Mouse (Mus musculus): ENCODE data around the gene 4933427D14Rik. TPM values are rescaled to one million over a fixed set of nuclear protein-coding genes. Genes with fewer than 3 reads are reported as not detected.

The 4933427D14Rik gene
- polyA plus RNA-seq, 1 experiment from 2014 or later = 20.6 TPM

DNA sequence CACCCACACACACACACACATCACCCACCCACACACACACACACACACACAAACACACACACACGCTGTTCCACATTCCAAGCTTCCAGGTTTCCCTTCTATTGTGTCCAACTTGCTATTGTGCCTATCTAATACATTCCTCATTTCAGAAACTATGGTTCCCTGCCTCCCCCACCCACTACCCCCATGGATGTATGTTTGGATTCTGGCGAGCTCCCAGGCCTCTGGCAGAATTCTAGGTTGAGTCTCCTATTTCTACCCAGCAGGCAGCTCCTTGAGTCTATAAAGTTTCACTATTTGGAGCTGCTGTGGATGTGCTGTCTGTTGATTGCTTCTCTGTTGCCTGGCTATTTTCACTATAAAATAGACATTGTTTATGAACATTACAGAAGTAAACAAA lies 50.6 kb downstream of the 4933427D14Rik start:
- no peak overlapping the region for H3K4me3 ChIP-seq
- no peak overlapping the region for H3K4me2 ChIP-seq
- no peaks in the 10 kb centered on the region for H3K27me3 ChIP-seq
- H3K4me1 ChIP-seq = peaks cover 17% of the 10 kb centered on the region
- peaks cover 60% of the 10 kb centered on the region for H3K36me3 ChIP-seq
- H3K9ac ChIP-seq = no peak overlapping the region
- peak overlapping the region; percentile 48; the same call in 1 of the 2 replicates for H3K27ac ChIP-seq
- ATAC-seq (ENCODE audit: insufficient number of reproducible peaks, insufficient read depth, low FRiP score, low TSS enrichment, low read depth) = no peak
- 62% methylated on average over 2 of the region's 2 CpGs for WGBS
- no peaks in the 10 kb centered on the region for H3K9me3 ChIP-seq

DNA sequence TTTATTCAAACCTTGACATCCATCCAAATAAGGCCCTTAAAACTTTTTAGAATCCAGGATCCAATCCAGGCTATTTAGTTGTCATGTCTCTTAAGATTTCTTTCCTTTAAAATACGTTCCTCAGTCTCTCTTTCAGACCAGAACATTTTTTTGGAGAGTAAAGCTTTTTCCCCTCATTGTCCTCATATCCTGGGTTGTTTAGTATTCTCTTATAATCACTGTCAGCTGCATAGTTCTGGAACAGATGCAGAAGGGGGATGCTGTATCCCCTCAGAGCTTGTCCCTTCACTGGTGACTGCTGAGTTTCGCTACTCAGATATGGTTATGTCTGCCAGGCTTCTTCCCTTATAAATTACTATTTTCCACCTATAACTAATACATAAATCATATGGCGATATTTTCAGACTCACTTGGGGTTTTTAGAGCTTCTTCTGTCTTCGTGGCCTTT lies 51.3 kb downstream of the 4933427D14Rik start:
- Histone ChIP-seq H3K36me3 (peaks cover 60% of the 10 kb centered on the region), H3K27me3 (no peaks in the 10 kb centered on the region), H3K9ac (no peak overlapping the region), H3K9me3 (no peaks in the 10 kb centered on the region), H3K27ac (peak overlapping the region; percentile 80), H3K4me2 (no peak overlapping the region), H3K4me3 (no peak overlapping the region), H3K4me1 (peaks cover 23% of the 10 kb centered on the region)
- ATAC-seq (ENCODE audit: insufficient number of reproducible peaks, insufficient read depth, low FRiP score, low TSS enrichment, low read depth) = no peak
- WGBS = 68% methylated on average over 4 of the region's 4 CpGs

DNA sequence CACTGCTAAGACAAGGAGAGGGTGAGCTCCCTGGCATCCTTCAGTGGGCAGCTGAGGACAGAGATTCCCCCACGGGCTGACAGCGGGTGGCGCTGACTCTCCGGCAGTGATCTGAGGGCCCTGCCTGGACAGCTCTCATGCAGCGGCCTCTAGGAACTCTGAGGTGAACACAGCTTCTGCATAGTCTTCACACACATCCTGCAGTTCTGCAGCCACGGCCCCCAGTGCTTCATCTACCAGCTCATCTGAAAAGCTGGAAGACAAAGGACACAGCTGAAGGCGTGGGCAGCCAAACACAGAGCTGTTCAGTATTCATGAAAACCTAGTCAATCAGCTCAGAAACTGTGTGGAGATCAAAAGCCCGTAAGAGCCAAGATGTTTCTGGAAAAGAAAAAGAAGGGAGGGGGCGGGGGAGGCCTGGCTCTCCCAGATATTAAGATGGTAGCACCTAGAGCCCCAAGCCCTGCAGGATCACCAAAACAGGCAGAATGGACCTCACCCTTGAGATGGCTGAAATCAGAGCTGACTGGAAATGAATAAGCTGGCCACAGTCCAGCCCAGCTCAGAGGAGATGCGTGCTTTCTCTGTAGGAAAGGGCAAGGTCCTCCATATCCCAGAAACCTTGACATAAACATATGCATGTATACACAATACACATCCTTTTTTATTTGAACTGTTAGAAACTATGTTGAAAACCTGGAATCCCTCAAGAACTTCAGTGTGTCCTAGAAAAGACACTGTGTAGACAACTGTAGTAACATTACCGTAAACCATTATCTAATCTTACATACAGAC lies 51.9 kb downstream of the 4933427D14Rik start:
- ATAC-seq (ENCODE audit: insufficient number of reproducible peaks, insufficient read depth, low FRiP score, low TSS enrichment, low read depth) = no peak
- peaks cover 26% of the 10 kb centered on the region for H3K4me1 ChIP-seq
- H3K4me3 ChIP-seq = no peak overlapping the region
- H3K4me2 ChIP-seq = no peak overlapping the region
- H3K9ac ChIP-seq = no peak overlapping the region
- WGBS = 76% methylated on average over 11 of the region's 11 CpGs
- peaks cover 55% of the 10 kb centered on the region for H3K36me3 ChIP-seq
- no peaks in the 10 kb centered on the region for H3K9me3 ChIP-seq
- H3K27me3 ChIP-seq = no peaks in the 10 kb centered on the region
- peak overlapping the region; percentile 80 for H3K27ac ChIP-seq

DNA sequence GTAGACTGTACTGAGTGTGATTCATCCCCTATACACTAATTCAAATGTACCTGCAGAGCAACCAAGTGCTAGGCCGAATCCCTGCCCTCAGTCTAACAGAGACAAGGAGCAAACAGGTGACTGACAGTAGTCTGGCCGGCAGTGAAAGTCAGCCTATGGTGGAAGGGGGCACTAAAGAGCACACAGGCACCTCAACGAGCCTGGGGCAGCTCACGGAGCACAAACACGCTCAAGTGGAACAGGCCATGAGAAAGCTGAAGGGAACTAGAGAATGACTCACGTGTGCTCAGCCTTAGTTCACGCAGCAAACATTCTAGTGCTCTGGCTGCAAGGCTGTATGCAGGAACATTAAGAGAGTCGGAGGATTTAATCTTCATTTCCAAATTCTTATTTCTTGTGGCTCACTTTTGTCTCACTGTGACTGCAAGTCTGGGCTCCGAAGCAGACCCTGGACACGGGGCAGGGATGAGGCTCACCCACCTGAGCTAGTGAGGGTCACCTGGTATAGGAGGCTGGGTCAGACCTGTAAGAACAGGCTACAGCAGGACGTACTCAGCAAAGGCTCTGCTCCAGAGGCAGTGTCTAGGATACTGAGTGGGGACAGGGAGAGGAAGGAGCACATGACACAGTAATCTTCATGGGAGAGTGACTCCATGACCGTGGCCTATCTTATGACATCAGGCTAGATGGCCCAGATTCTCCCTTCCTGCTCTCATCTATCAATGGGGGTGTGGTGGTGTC lies 54.0 kb downstream of the 4933427D14Rik start:
- Histone ChIP-seq H3K4me1 (peaks cover 32% of the 10 kb centered on the region), H3K9me3 (no peaks in the 10 kb centered on the region), H3K4me2 (no peak overlapping the region), H3K27me3 (no peaks in the 10 kb centered on the region), H3K36me3 (peaks cover 40% of the 10 kb centered on the region), H3K27ac (no peak overlapping the region), H3K9ac (no peak overlapping the region), H3K4me3 (no peak overlapping the region)
- WGBS = 81% methylated on average over 12 of the region's 12 CpGs
- ATAC-seq (ENCODE audit: insufficient number of reproducible peaks, insufficient read depth, low FRiP score, low TSS enrichment, low read depth) = no peak

DNA sequence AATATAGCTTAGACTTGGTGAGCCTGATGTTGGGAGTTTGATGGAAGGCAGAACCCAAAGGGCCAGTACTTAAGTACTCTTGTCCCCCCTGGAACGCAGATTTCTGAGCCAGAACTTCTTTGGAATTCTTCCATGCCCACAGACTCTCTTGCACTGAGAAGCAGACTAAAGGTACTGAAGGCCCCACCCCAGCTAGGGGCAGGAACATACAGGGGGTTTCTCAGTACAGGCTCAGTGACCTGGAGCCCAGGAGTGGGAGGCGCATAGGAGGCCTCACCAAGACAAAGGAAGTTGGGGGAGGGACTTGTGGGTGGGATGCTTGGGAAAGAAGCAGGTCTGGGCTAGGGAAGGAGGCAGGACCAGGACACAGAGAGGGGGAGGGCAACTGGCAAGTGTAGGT lies 56.1 kb downstream of the 4933427D14Rik start:
- ATAC-seq (ENCODE audit: insufficient number of reproducible peaks, insufficient read depth, low FRiP score, low TSS enrichment, low read depth) = peak; percentile 49; the same call in 1 of the 2 replicates
- no peaks in the 10 kb centered on the region for H3K27me3 ChIP-seq
- H3K9me3 ChIP-seq = no peaks in the 10 kb centered on the region
- H3K4me2 ChIP-seq = no peak overlapping the region
- H3K27ac ChIP-seq = peak overlapping the region; percentile 28; the same call in 1 of the 2 replicates
- 40% methylated on average over 2 of the region's 2 CpGs for WGBS
- H3K9ac ChIP-seq = no peak overlapping the region
- peaks cover 27% of the 10 kb centered on the region for H3K36me3 ChIP-seq
- peaks cover 46% of the 10 kb centered on the region for H3K4me1 ChIP-seq
- no peak overlapping the region for H3K4me3 ChIP-seq

DNA sequence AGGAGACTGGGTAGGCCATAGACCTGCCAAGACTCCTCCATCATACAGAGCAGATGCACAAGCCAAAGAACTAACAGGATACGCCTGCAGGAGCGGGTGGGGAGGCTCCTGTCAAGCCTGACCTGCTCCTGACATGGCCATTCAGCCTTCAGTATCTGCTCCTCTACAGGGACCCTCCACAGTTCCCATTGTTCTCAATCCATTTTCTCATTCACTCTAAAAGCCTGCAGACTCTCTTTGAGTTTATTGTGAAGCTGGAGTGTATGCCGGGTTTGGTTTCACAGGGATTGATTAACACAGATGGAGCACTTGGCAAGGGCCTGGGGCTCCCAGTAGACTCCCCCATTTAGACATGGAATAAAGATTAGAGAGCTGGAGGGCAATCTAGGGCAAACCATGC lies 59.3 kb downstream of the 4933427D14Rik start:
- H3K36me3 ChIP-seq = peaks cover 4% of the 10 kb centered on the region
- no peak overlapping the region for H3K9ac ChIP-seq
- peak overlapping the region; percentile 28; the same call in 1 of the 2 replicates for H3K27ac ChIP-seq
- H3K9me3 ChIP-seq = no peaks in the 10 kb centered on the region
- no peak overlapping the region for H3K4me3 ChIP-seq
- H3K4me2 ChIP-seq = no peak overlapping the region
- H3K27me3 ChIP-seq = no peaks in the 10 kb centered on the region
- WGBS = 41% methylated on average over 3 of the region's 3 CpGs
- no peak for ATAC-seq (ENCODE audit: insufficient number of reproducible peaks, insufficient read depth, low FRiP score, low TSS enrichment, low read depth)
- peaks cover 64% of the 10 kb centered on the region for H3K4me1 ChIP-seq

DNA sequence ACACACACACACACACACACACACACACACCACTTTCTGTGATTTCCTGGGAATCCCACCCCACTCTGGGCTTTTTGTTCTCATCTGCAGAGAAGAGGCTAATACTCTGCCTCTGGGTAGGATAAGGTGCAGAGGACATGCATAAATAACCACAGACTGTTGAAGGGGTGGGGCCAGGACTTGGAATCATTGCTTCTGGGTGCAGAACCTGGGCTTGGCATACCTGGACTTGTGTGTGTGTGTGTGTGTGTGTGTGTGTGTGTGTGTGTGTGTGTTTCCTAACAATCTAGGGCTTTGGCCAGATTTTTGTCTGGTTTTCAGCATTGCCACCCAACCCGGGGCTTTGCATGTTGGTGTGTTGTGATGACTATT lies 61.4 kb downstream of the 4933427D14Rik start:
- Histone ChIP-seq H3K4me1 (peaks cover 56% of the 10 kb centered on the region), H3K4me3 (no peak overlapping the region), H3K4me2 (no peak overlapping the region), H3K9ac (no peak overlapping the region), H3K27ac (peak overlapping the region; percentile 57; the same call in 1 of the 2 replicates), H3K27me3 (peaks cover 6% of the 10 kb centered on the region; the same call in 1 of the 2 replicates), H3K9me3 (no peaks in the 10 kb centered on the region), H3K36me3 (no peaks in the 10 kb centered on the region)
- no peak for ATAC-seq (ENCODE audit: insufficient number of reproducible peaks, insufficient read depth, low FRiP score, low TSS enrichment, low read depth)
- 47% methylated on average over 1 of the region's 1 CpGs for WGBS

DNA sequence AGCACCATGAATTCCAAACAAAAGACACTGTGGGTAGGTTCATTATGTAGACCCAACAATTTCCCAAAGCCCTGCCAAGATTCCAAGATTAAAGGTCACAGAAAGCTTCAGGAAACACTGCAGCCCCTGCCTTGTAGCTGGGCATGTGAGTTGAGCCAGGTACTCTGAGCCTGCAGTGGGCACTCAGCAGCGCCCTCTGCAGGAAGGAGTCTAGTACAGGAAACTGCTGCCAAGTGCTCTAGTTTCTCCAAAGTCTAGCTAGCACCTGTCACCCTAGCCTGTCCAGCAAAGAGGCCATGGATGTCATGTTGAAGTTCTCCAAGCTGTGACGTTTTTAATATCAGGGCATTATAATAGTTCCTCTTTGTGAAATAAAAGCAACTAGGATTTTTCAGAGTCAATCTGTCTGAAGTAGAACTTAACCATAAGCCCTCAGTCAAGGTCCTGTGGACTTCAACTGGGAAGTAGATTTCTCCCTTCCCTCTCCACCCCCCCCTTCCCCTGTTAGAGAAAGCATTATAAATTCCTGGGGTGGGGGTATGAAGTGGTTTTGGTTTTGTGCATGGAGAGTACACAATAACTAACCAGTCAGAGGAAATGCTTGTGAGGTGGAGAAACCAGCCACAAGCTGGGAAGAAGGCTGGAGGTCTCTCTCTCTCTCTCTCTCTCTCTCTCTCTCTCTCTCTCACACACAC lies 61.9 kb downstream of the 4933427D14Rik start:
- 16% methylated on average over 2 of the region's 2 CpGs for WGBS
- H3K36me3 ChIP-seq = no peaks in the 10 kb centered on the region
- no peak overlapping the region for H3K4me3 ChIP-seq
- H3K9ac ChIP-seq = no peak overlapping the region
- peaks cover 8% of the 10 kb centered on the region; the same call in 1 of the 2 replicates for H3K27me3 ChIP-seq
- H3K9me3 ChIP-seq = no peaks in the 10 kb centered on the region
- ATAC-seq (ENCODE audit: insufficient number of reproducible peaks, insufficient read depth, low FRiP score, low TSS enrichment, low read depth) = no peak; the same call in 1 of the 2 replicates
- peaks cover 54% of the 10 kb centered on the region for H3K4me1 ChIP-seq
- H3K4me2 ChIP-seq = no peak overlapping the region
- peak overlapping the region; percentile 57; the same call in 1 of the 2 replicates for H3K27ac ChIP-seq

DNA sequence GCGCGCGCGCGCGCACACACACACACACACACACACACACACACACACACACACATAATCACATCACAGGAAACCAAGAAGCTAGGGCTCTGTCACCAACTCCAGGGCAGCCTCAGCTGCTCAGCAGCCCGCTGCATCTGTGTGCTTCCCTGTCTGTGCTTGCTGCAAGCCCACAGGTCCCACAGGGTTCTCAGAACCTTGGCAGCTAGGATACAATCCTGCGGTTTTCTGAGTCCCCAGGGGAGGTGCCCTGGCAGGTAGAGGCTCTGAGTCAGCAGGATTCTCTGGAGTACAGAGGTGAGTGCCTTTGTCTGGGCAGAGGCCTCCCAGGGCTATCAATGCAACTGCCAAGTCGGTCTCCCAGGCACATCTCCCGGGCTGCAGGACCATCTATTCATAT lies 64.4 kb downstream of the 4933427D14Rik start:
- ATAC-seq (ENCODE audit: insufficient number of reproducible peaks, insufficient read depth, low FRiP score, low TSS enrichment, low read depth) = no peak; the same call in 1 of the 2 replicates
- Histone ChIP-seq H3K4me1 (peaks cover 44% of the 10 kb centered on the region), H3K9me3 (no peaks in the 10 kb centered on the region), H3K27ac (peak overlapping the region; percentile 33; the same call in 1 of the 2 replicates), H3K36me3 (no peaks in the 10 kb centered on the region), H3K4me2 (0 out of 2 replicates have a peak overlapping the region, but pooled peaks have one; percentile 11), H3K9ac (no peak overlapping the region), H3K4me3 (no peak overlapping the region), H3K27me3 (peaks cover 20% of the 10 kb centered on the region)
- WGBS = 35% methylated on average over 10 of the region's 10 CpGs

DNA sequence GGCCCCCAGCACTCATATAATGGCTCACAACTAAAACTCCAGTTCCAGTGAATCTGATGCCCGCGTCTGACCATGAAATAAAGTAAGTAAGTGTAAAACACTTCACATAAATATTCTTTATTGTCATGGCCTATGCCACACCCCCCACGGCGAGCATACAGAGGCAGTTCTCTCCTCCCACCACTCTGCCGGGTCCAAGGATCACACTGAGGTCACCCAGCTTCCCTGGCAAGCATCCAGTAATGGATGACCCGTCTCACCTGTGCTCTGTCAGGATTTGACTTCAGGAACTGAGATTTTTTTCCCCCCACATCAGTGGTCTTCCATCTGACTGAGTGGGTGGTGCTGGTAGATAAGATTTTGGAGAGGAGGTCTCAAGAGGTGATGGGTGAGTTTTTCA lies 67.1 kb downstream of the 4933427D14Rik start:
- H3K27me3 ChIP-seq = peaks cover 47% of the 10 kb centered on the region
- H3K9ac ChIP-seq = no peak overlapping the region
- no peaks in the 10 kb centered on the region for H3K36me3 ChIP-seq
- no peak overlapping the region for H3K4me2 ChIP-seq
- H3K9me3 ChIP-seq = no peaks in the 10 kb centered on the region
- ATAC-seq (ENCODE audit: insufficient number of reproducible peaks, insufficient read depth, low FRiP score, low TSS enrichment, low read depth) = no peak
- 64% methylated on average over 6 of the region's 6 CpGs for WGBS
- H3K27ac ChIP-seq = no peak overlapping the region
- H3K4me1 ChIP-seq = peaks cover 27% of the 10 kb centered on the region
- no peak overlapping the region for H3K4me3 ChIP-seq

DNA sequence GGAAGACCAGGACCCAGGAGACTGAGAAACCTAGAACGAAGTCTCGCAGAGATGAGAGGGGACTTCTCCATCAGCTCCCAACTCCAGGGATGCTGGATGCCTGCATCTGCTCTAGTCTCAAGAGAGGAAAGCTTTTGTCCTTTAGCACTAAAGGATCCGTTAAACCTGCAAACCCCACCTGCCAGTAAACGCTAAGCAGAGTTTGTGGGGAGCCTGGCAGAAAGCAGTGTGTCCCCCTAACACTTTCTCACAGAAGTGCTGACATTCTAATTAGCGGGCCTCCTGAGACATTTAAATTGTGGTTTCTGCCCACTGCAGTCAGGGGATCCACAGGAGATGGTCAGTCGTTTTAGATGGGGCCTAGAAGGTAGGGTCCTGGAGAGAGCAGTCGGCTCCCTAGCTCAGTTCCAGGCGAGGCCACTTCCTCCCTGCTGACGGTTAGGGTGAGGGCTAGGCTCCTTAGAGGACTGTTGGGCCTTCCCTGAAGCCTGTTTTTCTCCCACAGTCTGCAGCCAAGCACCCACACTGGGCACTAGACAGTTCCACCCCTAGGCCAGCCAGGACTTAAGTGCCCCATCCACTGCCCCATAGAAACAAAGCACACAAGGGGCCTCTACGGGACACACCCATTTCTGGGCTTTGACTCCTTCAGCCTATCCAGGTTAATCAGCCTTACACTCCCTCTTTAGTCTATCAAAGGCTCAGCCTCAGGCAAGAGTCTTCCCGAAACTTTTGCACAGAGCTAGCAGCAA lies 70.9 kb downstream of the 4933427D14Rik start:
- ATAC-seq (ENCODE audit: insufficient number of reproducible peaks, insufficient read depth, low FRiP score, low TSS enrichment, low read depth) = no peak
- 22% methylated on average over 11 of the region's 11 CpGs for WGBS
- no peak overlapping the region for H3K27ac ChIP-seq
- peaks cover 31% of the 10 kb centered on the region for H3K4me1 ChIP-seq
- H3K9me3 ChIP-seq = no peaks in the 10 kb centered on the region
- peak overlapping the region; percentile 63 for H3K4me3 ChIP-seq
- peak overlapping the region; percentile 99 for H3K4me2 ChIP-seq
- peaks cover 78% of the 10 kb centered on the region for H3K27me3 ChIP-seq
- peak overlapping the region; percentile 74; the same call in 1 of the 2 replicates for H3K9ac ChIP-seq
- H3K36me3 ChIP-seq = no peaks in the 10 kb centered on the region

All from embryonic facial prominence, embryonic 13.5 days (tissue).